Mouse (Mus musculus): ENCODE results near the gene Dolpp1. TPM values are rescaled to one million over a fixed set of nuclear protein-coding genes. Genes with fewer than 3 reads are reported as not detected.
A peak's percentile ranks its signal among the peaks of the same experiment; 100 is the strongest.

Dolpp1 gene
- polyA plus RNA-seq, 1 experiment from 2014 or later = 53.2 TPM

- H3K36me3 ChIP-seq = peaks cover 81% of the 10 kb centered on the region
- no peak for DNase-seq (ENCODE audit: low spot score)
- H3K27me3 ChIP-seq (ENCODE audit: low read depth, poor library complexity, severe bottlenecking) = peaks cover under 1% of the 10 kb centered on the region; the same call in 1 of the 2 replicates
- H3K4me3 ChIP-seq = no peak overlapping the region
- 75% methylated on average over 2 of the region's 2 CpGs for WGBS
- H3K4me1 ChIP-seq = peaks cover 46% of the 10 kb centered on the region
- no peak overlapping the region for H3K27ac ChIP-seq (replicated peaks)
- no peaks in the 10 kb centered on the region for H3K9me3 ChIP-seq (replicated peaks)
These were observed 10.8 kb downstream of the Dolpp1 start for GRCm38 (mm10) chr2:30402843-30403242.

GRCm38 (mm10) chr2:30403870-30404269 is 11.8 kb downstream of the Dolpp1 start:
- no peak overlapping the region for H3K4me3 ChIP-seq
- H3K27me3 ChIP-seq (ENCODE audit: low read depth, poor library complexity, severe bottlenecking) = no peaks in the 10 kb centered on the region
- peaks cover 81% of the 10 kb centered on the region for H3K36me3 ChIP-seq
- WGBS = 93% methylated on average over 1 of the region's 1 CpGs
- H3K9me3 ChIP-seq (replicated peaks) = no peaks in the 10 kb centered on the region
- H3K4me1 ChIP-seq = peaks cover 36% of the 10 kb centered on the region
- no peak overlapping the region for H3K27ac ChIP-seq (replicated peaks)
- no peak for DNase-seq (ENCODE audit: low spot score)

GRCm38 (mm10) chr2:30407221-30407620 is 15.2 kb downstream of the Dolpp1 start:
- H3K4me1 ChIP-seq = peaks cover 3% of the 10 kb centered on the region; the same call in 1 of the 2 replicates
- no peak for DNase-seq (ENCODE audit: low spot score)
- 90% methylated on average over 2 of the region's 2 CpGs for WGBS
- no peak overlapping the region for H3K4me3 ChIP-seq
- peaks cover 92% of the 10 kb centered on the region for H3K36me3 ChIP-seq
- H3K9me3 ChIP-seq (replicated peaks) = no peaks in the 10 kb centered on the region
- no peak overlapping the region for H3K27ac ChIP-seq (replicated peaks)
- no peaks in the 10 kb centered on the region for H3K27me3 ChIP-seq (ENCODE audit: low read depth, poor library complexity, severe bottlenecking)

GRCm38 (mm10) chr2:30407778-30408177 is 15.7 kb downstream of the Dolpp1 start:
- 91% methylated on average over 10 of the region's 10 CpGs for whole genome bisulfite sequencing
- Histone ChIP-seq H3K4me1 (no peaks in the 10 kb centered on the region), H3K27ac (replicated peaks) (no peak overlapping the region), H3K4me3 (no peak overlapping the region), H3K36me3 (peaks cover 92% of the 10 kb centered on the region), H3K27me3 (ENCODE audit: low read depth, poor library complexity, severe bottlenecking) (no peaks in the 10 kb centered on the region), H3K9me3 (replicated peaks) (no peaks in the 10 kb centered on the region)
- no peak for DNase-seq (ENCODE audit: low spot score)

GRCm38 (mm10) chr2:30408452-30409100 is 16.5 kb downstream of the Dolpp1 start:
- Histone ChIP-seq H3K9me3 (replicated peaks) (no peaks in the 10 kb centered on the region), H3K4me1 (peaks cover 4% of the 10 kb centered on the region), H3K27ac (replicated peaks) (no peak overlapping the region), H3K36me3 (peaks cover 88% of the 10 kb centered on the region), H3K4me3 (no peak overlapping the region), H3K27me3 (ENCODE audit: low read depth, poor library complexity, severe bottlenecking) (peaks cover 4% of the 10 kb centered on the region)
- 90% methylated on average over 8 of the region's 8 CpGs for WGBS
- DNase-seq (ENCODE audit: low spot score) = no peak

- 89% methylated on average over 5 of the region's 5 CpGs for WGBS
- H3K36me3 ChIP-seq = peaks cover 80% of the 10 kb centered on the region
These were observed 17.6 kb downstream of the Dolpp1 start for GRCm38 (mm10) chr2:30409454-30410176.

GRCm38 (mm10) chr2:30413038-30413973 is 21.3 kb downstream of the Dolpp1 start:
- Histone ChIP-seq H3K4me3 (no peak overlapping the region), H3K4me1 (peaks cover 44% of the 10 kb centered on the region), H3K36me3 (peaks cover 43% of the 10 kb centered on the region), H3K27me3 (ENCODE audit: low read depth, poor library complexity, severe bottlenecking) (peaks cover 18% of the 10 kb centered on the region), H3K9me3 (replicated peaks) (no peaks in the 10 kb centered on the region), H3K27ac (replicated peaks) (no peak overlapping the region; the same call in 1 of the 2 replicates)
- no peak for DNase-seq (ENCODE audit: low spot score)
- 78% methylated on average over 16 of the region's 16 CpGs for WGBS

More at GRCm38 (mm10) chr2:30409454-30410176, 17.6 kb downstream of the Dolpp1 start:
- Histone ChIP-seq H3K27ac (replicated peaks) (no peak overlapping the region), H3K9me3 (replicated peaks) (no peaks in the 10 kb centered on the region), H3K4me3 (no peak overlapping the region), H3K27me3 (ENCODE audit: low read depth, poor library complexity, severe bottlenecking) (peaks cover 14% of the 10 kb centered on the region), H3K4me1 (peaks cover 14% of the 10 kb centered on the region)
- DNase-seq (ENCODE audit: low spot score) = no peak

GRCm38 (mm10) chr2:30414101-30414500 is 22.0 kb downstream of the Dolpp1 start:
- peaks cover 18% of the 10 kb centered on the region for H3K27me3 ChIP-seq (ENCODE audit: low read depth, poor library complexity, severe bottlenecking)
- H3K4me1 ChIP-seq = peaks cover 52% of the 10 kb centered on the region
- no peak overlapping the region for H3K27ac ChIP-seq (replicated peaks)
- WGBS = 87% methylated on average over 4 of the region's 4 CpGs
- no peak for DNase-seq (ENCODE audit: low spot score)
- H3K9me3 ChIP-seq (replicated peaks) = no peaks in the 10 kb centered on the region
- peaks cover 35% of the 10 kb centered on the region for H3K36me3 ChIP-seq
- H3K4me3 ChIP-seq = peak overlapping the region; percentile 94; the same call in 1 of the 2 replicates

- 47% methylated on average over 5 of the region's 5 CpGs for WGBS
These were observed 22.6 kb downstream of the Dolpp1 start for GRCm38 (mm10) chr2:30414681-30415080.

GRCm38 (mm10) chr2:30415157-30415935 is 23.3 kb downstream of the Dolpp1 start, which contains the start of gene Crat:
Gene Crat, minus strand, starts transcription at chr2:30415813.
- Histone ChIP-seq H3K9me3 (replicated peaks) (no peaks in the 10 kb centered on the region), H3K27me3 (ENCODE audit: low read depth, poor library complexity, severe bottlenecking) (peaks cover 18% of the 10 kb centered on the region), H3K4me3 (peak within 1 kb of the TSS; percentile 94), H3K4me1 (peaks cover 56% of the 10 kb centered on the region), H3K36me3 (peaks cover 22% of the 10 kb centered on the region), H3K27ac (replicated peaks) (peak within 1 kb of the TSS; percentile 99)
- WGBS = under 1% methylated on average over 58 of the region's 58 CpGs
- DNase-seq (ENCODE audit: low spot score) = peak; percentile 86

More at GRCm38 (mm10) chr2:30414681-30415080, 22.6 kb downstream of the Dolpp1 start:
- H3K27ac ChIP-seq (replicated peaks) = peak overlapping the region; percentile 99
- H3K4me1 ChIP-seq = peaks cover 56% of the 10 kb centered on the region
- DNase-seq (ENCODE audit: low spot score) = no peak
- H3K27me3 ChIP-seq (ENCODE audit: low read depth, poor library complexity, severe bottlenecking) = peaks cover 18% of the 10 kb centered on the region
- H3K4me3 ChIP-seq = peak overlapping the region; percentile 94
- H3K9me3 ChIP-seq (replicated peaks) = no peaks in the 10 kb centered on the region
- peaks cover 29% of the 10 kb centered on the region for H3K36me3 ChIP-seq

- Histone ChIP-seq H3K9me3 (replicated peaks) (no peaks in the 10 kb centered on the region), H3K27me3 (ENCODE audit: low read depth, poor library complexity, severe bottlenecking) (peaks cover 18% of the 10 kb centered on the region), H3K27ac (replicated peaks) (peak within 1 kb of the TSS; percentile 99), H3K4me3 (peak within 1 kb of the TSS; percentile 94), H3K4me1 (peaks cover 56% of the 10 kb centered on the region), H3K36me3 (peaks cover 15% of the 10 kb centered on the region)
- peak; percentile 95 for DNase-seq (ENCODE audit: low spot score)
- under 1% methylated on average over 67 of the region's 67 CpGs for WGBS
These were observed 24.0 kb downstream of the Dolpp1 start, which contains the start of gene Ptpa for GRCm38 (mm10) chr2:30415936-30416648. Gene Ptpa, plus strand, starts transcription at chr2:30416039.
